Mouse (Mus musculus): Measurements from ENCODE around the gene Nfib.

GRCm38 (mm10) chr4:82463189-82463715 lies 242.3 kb downstream of the Nfib start:
- no peak for TF ChIP-seq CTCF (IDR thresholded peaks at IDR 0.05; ENCODE audit: insufficient read depth, low read length)
- no peak for TF ChIP-seq POLR2A (IDR thresholded peaks at IDR 0.05; ENCODE audit: borderline replicate concordance, extremely low read depth, low read depth, low read length)

Data from lung, adult 2 months (tissue).